Mouse (Mus musculus): ENCODE data around the gene Wnt9b.

Wnt9b gene

DNA sequence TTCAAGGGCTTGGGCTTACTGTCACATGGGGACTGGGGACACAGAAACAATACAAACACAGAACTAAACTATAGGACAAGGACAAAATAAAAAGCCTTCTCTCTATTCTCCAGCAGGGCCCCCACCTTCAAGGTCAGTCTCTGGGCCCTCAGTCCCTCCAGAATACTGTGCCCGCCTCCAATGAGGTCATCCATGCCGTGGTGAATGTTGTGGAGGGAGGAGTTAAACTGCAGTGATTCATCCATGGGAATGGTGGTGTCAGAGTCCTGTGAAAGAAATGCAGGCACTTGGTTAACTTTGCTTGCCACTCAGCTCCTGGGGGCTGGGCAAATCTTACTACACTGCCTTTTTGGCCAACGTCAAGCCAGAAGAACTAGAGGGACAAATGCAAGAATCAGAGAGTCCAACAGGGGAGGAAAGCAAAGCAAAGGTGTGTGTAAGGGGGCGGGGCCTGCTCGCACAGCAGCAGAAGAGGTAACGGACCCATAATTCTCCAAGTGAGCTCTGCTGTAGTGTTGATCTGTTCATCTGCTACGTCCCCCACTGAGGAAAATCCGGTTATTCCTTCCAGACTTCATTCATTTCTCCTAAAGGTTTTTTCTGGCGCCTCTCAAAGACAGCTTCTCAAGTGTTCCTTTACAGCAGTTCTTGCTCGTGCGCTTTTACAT lies 65.8 kb downstream of the Wnt9b start:
- in situ Hi-C loops (cut with MseI, MboI) = no loop called here
